Mouse (Mus musculus) small intestine, adult 2 months (tissue): Measurements from ENCODE around the gene Cpox. TPM values are rescaled to one million over a fixed set of nuclear protein-coding genes. Genes with fewer than 3 reads are reported as not detected.

Source experiments
- H3K27ac ChIP-seq: fragments of 200-500 bp; 2 replicates; pipeline ENCODE4 v1.5.1; 2012; ENCODE audit warnings: low read depth, low read length, control low read depth, inconsistent platforms; ENCODE audit not compliant: insufficient read depth
- H3K27me3 ChIP-seq: fragments of 200-500 bp; 2 replicates; pipeline ENCODE4 v1.6.1; 2012; ENCODE audit warnings: mild to moderate bottlenecking, moderate library complexity, low read length, inconsistent platforms; ENCODE audit not compliant: control insufficient read depth, insufficient read depth
- H3K36me3 ChIP-seq: fragments of 200-500 bp; 2 replicates; pipeline ENCODE4 v1.6.1; 2012; ENCODE audit warnings: mild to moderate bottlenecking, low read length, control low read depth, inconsistent platforms; ENCODE audit not compliant: control insufficient read depth, insufficient read depth
- H3K4me1 ChIP-seq: fragments of 200-500 bp; 2 replicates; pipeline ENCODE4 v1.6.1; 2012; ENCODE audit warnings: low read length, inconsistent platforms, mixed read lengths; ENCODE audit not compliant: control insufficient read depth, insufficient read depth, insufficient read length
- H3K4me3 ChIP-seq: fragments of 200-500 bp; 2 replicates; pipeline ENCODE4 v1.5.1; 2012; ENCODE audit warnings: low read depth, mild to moderate bottlenecking, control low read depth, inconsistent platforms, low read length, moderate library complexity
- CTCF ChIP-seq: fragments of 200-500 bp; IDR thresholded peaks from 2 replicates; pipeline ENCODE4 v1.5.1; 2012; ENCODE audit warnings: low read depth, mild to moderate bottlenecking, control low read depth, inconsistent platforms, low read length, moderate library complexity, mixed read lengths; ENCODE audit not compliant: insufficient replicate concordance, insufficient read length; ENCODE audit errors: extremely low read depth
- POLR2A ChIP-seq: fragments of 200-500 bp; IDR thresholded peaks from 2 replicates; pipeline ENCODE4 v1.6.1; 2012; ENCODE audit warnings: low read depth, mild to moderate bottlenecking, control low read depth, inconsistent platforms, low read length, moderate library complexity
- WGBS: fragments of 180-500 bp; shearing (Covaris S2); methylation state at CpG from one replicate; pipeline ENCODE4 v1.1.7; 2018; 5-methylcytosine and 5-hydroxymethylcytosine counted together
- polyA plus RNA-seq: library from polyadenylated mRNA; depleted of rRNA; stranded (reverse); fragments of >200 nt; gene quantifications from 2 replicates; pipeline ENCODE4 v1.2.3, GENCODE M21; 2012; rRNA removed

The Cpox gene
- 10.5 and 12.0 TPM in 2 replicates for polyA plus RNA-seq

DNA sequence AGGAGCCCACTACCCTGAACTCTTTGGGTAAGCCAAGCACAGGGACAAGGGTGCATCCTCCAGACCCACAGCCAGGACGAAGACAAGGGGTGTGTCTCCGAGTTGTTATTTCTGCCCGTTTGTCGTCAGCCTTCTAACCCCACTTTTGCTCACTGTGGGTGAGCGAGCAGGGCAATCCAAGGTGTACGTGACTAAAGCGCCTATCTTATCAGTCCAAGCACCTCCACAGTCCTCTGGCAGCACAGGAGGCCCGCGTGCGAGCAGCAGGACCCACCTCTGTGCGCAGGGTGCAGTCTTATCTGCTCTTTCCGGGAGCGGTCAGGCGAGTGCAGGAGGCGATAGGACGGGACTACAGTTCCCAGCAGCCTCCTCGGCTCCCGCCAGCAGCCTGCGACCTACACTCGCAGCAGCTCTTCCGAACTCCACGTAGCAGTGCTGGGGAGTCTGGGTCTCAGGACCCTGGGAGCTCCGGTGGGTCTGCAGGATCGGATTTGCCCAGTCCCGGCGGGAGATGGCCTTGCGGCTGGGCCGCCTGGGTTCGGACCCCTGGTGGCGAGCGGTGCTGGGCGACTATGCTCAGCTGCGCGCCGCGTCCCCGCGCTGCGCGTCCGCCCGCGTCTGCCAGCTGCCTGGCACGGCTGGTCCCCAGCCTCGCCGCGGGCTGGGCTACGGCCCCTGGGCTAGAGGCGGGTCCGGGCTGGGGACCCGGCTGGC is at the start of gene Cpox:
TSS of gene Cpox (plus strand) at position 376 of the 714 bp plus-strand sequence.
- TF ChIP-seq CTCF: 0 out of 2 replicates have a peak, but pooled peaks have one; percentile 31
- peak; percentile 40; the same call in 1 of the 2 replicates for TF ChIP-seq POLR2A
- H3K4me1 ChIP-seq: peaks cover 4% of the 10 kb centered on the region; the same call in 1 of the 2 replicates
- H3K4me3 ChIP-seq: peak within 1 kb of the TSS; percentile 90
- H3K27ac ChIP-seq: peak within 1 kb of the TSS; percentile 29
- peaks cover 14% of the 10 kb centered on the region for H3K36me3 ChIP-seq
- WGBS: under 1% methylated on average over 51 of the region's 51 CpGs
- no peaks in the 10 kb centered on the region for H3K27me3 ChIP-seq

DNA sequence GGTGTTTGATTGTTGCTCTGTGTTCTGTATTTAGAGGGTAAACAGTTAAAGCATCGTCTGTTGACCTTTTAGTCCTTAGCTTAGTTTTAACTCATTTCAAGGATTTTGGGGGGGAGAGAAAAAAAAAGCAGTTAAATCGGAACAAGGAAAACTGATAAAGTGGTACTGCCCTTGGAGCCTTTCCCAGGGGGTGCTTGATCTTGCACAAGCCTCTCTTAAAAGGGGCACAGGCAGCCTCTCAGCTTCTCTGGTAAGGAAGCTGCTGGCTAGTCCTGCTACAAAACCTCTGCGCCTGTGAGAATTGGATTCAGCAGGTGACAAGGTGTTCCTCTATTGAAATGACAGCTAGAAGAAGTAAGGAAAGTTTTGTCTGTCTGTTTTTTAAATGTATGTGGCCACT is 47.7 kb upstream of the Cpox start:
- H3K4me3 ChIP-seq: no peak overlapping the region
- 69% methylated on average over 3 of the region's 3 CpGs for WGBS
- no peak overlapping the region for H3K27ac ChIP-seq
- no peaks in the 10 kb centered on the region for H3K27me3 ChIP-seq
- TF ChIP-seq CTCF: no peak
- no peak for TF ChIP-seq POLR2A
- no peaks in the 10 kb centered on the region; the same call in 1 of the 2 replicates for H3K4me1 ChIP-seq
- H3K36me3 ChIP-seq: no peaks in the 10 kb centered on the region

DNA sequence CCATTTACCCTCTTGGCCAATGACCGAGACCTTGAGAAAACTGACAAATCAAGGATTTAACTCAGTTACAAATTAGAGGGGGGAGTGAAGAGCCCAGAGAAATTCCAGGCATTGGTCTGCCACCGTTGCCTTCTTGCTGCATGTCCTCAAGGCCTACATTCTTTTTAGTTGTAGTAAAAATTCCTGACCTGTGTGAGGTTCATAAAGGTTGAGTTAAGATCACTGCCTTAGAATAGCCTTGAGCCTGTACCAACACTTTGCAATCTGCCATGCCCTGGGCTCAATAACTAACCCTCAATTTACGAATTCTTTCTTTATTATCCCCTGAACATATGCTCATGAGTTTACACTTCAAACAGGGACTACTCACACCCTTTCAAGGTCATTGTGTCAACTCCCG is 47.0 kb upstream of the Cpox start:
- Histone ChIP-seq H3K27ac (no peak overlapping the region), H3K27me3 (no peaks in the 10 kb centered on the region), H3K36me3 (no peaks in the 10 kb centered on the region), H3K4me1 (no peaks in the 10 kb centered on the region; the same call in 1 of the 2 replicates), H3K4me3 (no peak overlapping the region)
- TF ChIP-seq CTCF (no peak), POLR2A (no peak)
- 74% methylated on average over 4 of the region's 4 CpGs for WGBS

DNA sequence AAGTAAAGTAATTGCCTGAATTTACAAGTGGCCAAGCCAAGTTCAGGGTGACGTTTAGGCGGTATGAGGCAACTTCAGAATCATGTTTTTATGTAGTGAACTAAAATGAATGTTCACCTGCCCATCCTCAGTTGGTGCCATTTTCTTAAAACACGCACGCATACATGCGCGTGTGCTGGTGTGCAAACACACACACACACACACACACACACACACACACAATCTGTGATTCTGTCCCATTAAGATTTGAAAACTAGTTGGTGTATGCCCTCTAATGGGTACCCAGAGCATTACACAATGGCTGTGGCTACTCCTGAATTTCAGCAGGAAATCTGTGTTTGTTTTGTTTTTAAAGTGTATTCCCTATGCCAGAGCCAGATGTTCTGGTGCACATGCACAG is 46.1 kb upstream of the Cpox start:
- Histone ChIP-seq H3K27ac (no peak overlapping the region), H3K27me3 (no peaks in the 10 kb centered on the region), H3K4me1 (no peaks in the 10 kb centered on the region; the same call in 1 of the 2 replicates), H3K4me3 (no peak overlapping the region), H3K36me3 (no peaks in the 10 kb centered on the region)
- peak; percentile 51; the same call in 1 of the 2 replicates for TF ChIP-seq CTCF
- TF ChIP-seq POLR2A: no peak
- 62% methylated on average over 6 of the region's 6 CpGs for WGBS

DNA sequence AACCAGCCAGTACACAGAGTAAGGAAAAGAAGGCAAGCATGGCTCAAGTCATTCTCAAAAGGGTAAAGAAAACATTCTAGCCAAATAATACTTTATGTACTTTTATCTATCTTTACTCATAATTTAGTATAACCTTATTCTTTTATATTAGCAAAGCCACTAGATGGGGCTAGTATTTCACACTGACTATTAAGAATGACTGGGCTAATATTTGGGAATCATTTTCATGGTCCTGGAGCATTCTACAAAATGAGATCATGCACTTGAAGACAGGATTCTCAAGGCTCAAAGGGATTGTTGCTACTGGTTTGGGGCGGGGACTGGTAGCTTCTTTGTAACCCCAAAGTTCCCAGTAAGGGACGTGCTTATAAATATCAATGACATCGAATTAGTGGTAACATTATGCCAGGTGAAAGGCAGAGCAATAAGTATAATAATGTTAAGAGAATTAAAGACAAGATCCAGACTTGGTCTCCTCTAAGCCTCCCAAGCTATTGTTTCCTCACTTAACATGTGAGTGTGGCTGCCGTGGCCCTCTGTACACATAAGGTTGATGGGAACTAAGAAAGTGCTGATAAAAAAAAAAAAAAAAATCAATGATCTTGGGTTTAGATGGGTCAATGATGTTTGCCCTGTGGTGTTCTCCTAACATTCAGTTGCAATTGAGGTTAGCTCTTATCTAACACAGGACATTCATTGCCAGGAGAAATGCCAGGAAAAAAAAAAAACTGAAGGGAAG is 42.3 kb upstream of the Cpox start:
- H3K27ac ChIP-seq: no peak overlapping the region
- TF ChIP-seq CTCF: no peak
- TF ChIP-seq POLR2A: no peak

DNA sequence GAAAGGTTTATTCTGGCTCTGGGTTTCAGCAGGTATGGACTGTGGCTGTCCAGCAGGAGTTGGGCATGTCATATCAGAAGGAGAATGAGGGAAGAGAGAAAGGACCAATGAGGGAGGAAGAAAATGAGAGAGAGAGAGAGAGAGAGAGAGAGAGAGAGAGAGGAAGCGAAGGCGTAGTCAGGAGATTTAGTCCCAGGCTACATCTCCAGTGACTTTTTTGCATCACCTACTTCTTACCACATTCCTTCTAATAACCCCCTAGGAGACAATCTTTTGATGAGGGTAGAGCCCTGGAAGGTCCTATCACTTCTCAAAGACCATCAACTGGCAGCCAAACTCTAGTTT is 41.8 kb upstream of the Cpox start:
- no peaks in the 10 kb centered on the region for H3K27me3 ChIP-seq
- H3K4me1 ChIP-seq: no peaks in the 10 kb centered on the region
- H3K36me3 ChIP-seq: no peaks in the 10 kb centered on the region
- TF ChIP-seq CTCF: no peak
- TF ChIP-seq POLR2A: no peak
- H3K27ac ChIP-seq: no peak overlapping the region
- WGBS: 100% methylated on average over 1 of the region's 2 CpGs
- no peak overlapping the region for H3K4me3 ChIP-seq

More for the DNA sequence above, 42.3 kb upstream of the Cpox start:
- Histone ChIP-seq H3K27me3 (no peaks in the 10 kb centered on the region), H3K4me1 (no peaks in the 10 kb centered on the region), H3K4me3 (no peak overlapping the region), H3K36me3 (no peaks in the 10 kb centered on the region)
- 75% methylated on average over 4 of the region's 4 CpGs for WGBS

DNA sequence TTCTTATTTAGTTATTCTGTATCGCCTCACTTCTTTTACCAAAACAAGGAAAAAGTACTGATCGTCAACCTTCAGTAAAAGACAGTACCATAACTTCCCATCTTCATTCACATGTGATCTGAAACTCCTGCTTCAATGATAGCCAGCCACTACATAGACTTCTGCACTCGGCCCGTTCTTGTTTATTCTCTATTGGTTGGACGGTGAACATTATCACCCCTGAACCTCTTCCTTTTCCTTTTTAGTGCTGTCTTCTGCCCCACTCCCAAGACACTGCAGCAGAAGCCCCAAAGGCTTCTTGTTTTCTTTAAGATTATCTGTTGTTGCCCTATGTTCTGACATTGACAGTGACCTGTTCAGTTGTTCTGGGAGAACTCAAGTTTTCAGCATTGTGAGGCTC is 41.1 kb upstream of the Cpox start:
- Histone ChIP-seq H3K27ac (no peak overlapping the region), H3K4me1 (no peaks in the 10 kb centered on the region), H3K27me3 (no peaks in the 10 kb centered on the region), H3K4me3 (no peak overlapping the region), H3K36me3 (no peaks in the 10 kb centered on the region)
- 92% methylated on average over 5 of the region's 5 CpGs for WGBS
- no peak for TF ChIP-seq POLR2A
- TF ChIP-seq CTCF: no peak
